ENCODE assay signal across 12 mouse cellular contexts in the genomic region with DNA sequence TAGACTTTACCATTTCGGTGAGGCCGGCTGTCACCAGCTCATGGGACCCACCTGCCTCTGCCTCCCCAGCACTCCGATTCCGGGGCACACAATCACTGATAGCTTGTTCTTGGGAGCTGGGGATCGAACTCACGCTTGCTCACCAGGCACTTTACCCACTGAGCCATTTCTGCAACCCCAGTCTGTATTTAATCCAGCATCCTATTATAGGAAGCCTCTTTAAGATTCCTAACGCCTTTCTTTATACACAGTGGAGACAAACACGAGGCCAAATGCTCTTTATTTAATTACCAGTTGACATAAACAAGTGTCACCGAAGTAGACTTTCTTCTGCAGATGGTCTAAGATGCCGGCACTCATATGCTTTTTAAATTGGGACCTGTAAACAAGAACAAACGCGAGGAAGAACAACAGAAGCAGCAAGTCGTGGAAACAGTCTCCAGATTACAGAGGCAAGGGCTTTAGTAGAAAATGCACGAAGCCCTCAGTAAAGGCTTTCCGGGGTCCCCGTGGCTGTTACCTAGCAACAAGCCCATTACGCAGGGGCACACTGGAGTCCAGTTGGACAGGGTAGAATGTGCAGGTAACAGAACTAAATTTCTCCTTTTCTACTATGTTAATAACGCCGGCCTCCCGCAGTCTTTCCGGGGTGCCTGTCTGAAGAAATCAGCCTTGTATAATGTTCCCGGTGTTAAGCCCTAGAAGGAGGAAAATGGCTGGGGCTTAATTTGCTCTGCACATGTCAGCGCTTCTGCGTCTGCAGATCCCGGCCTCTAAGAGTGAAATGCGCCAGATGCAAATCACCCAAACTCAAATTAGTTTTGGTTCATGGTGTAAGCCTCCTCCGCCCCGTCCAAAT.
DNase-seq lines count a peak whose midpoint lies in the region; ATAC-seq and TF ChIP-seq lines count a peak whose summit lies in the region.
"Had no signal": no experiment of that assay in that cellular context is flagged by ENCODE, and none has a peak within 500 bp of the region (broad histone marks: within the 10 kb centered on the region; RNA-seq: fewer than 3 reads in every experiment).

No protein-coding gene starts in this region.

- H3K27me3 ChIP-seq in forebrain, postnatal 0 days (ENCODE audit: insufficient read depth, low read length) = no peaks in the 10 kb centered on the region
- no peaks in the 10 kb centered on the region for H3K27me3 ChIP-seq in limb, embryonic 14.5 days (ENCODE audit: control insufficient read depth, insufficient read depth, low read length)
- H3K27me3 ChIP-seq: limb, embryonic 15.5 days had no signal

- TF ChIP-seq CTCF in forebrain, postnatal 0 days (IDR thresholded peaks at IDR 0.05; ENCODE audit: low read depth) = no peak

- no peaks in the 10 kb centered on the region for H3K9me3 ChIP-seq in forebrain, postnatal 0 days (ENCODE audit: low read length)
- H3K9me3 ChIP-seq in limb, embryonic 14.5 days (ENCODE audit: control insufficient read depth, low read length) = no peaks in the 10 kb centered on the region
- H3K9me3 ChIP-seq: limb, embryonic 15.5 days had no signal

- WGBS in forebrain, postnatal 0 days = 21% methylated on average over 28 of the region's 28 CpGs
- 58% methylated on average over 28 of the region's 28 CpGs for WGBS in limb, embryonic 14.5 days

- peak overlapping the region; percentile 20 for H3K4me3 ChIP-seq in forebrain, postnatal 0 days (ENCODE audit: low read depth, low read length)
- H3K4me3 ChIP-seq in limb, embryonic 14.5 days (replicated peaks; ENCODE audit: low read length) = no peak overlapping the region
- H3K4me3 ChIP-seq: limb, embryonic 15.5 days had no signal

- peaks cover 11% of the 10 kb centered on the region; the same call in 1 of the 2 replicates for H3K4me1 ChIP-seq in forebrain, postnatal 0 days (ENCODE audit: insufficient read depth)
- H3K4me1 ChIP-seq in limb, embryonic 14.5 days (ENCODE audit: control insufficient read depth, insufficient read depth, low read length) = no peaks in the 10 kb centered on the region
- H3K4me1 ChIP-seq: limb, embryonic 15.5 days had no signal

- H3K4me2 ChIP-seq in forebrain, postnatal 0 days (ENCODE audit: low read depth) = peak overlapping the region; percentile 40
- H3K4me2 ChIP-seq in limb, embryonic 14.5 days (replicated peaks; ENCODE audit: low read depth, low read length, severe bottlenecking) = 0 out of 2 replicates have a peak overlapping the region, but pooled peaks have one; percentile 19
- H3K4me2 ChIP-seq: limb, embryonic 15.5 days had no signal

- DNase-seq in right cerebral cortex, postnatal 10 days (ENCODE audit: low spot score in 2 of 2) = peak; percentile 35 to 51
- DNase-seq in right cerebral cortex, adult 18-20 months = no peak
- DNase-seq in forebrain, postnatal 0 days = peak; percentile 75
- DNase-seq in limb, embryonic 14.5 days (ENCODE audit: low spot score) = no peak
- DNase-seq in right cerebral cortex, postnatal 4 days = peak; percentile 21
- no peak for DNase-seq in ovary, adult 18-20 months (ENCODE audit: low spot score)
- DNase-seq in c-Kit-positive CD71-positive TER-119-positive erythroid progenitor cells, embryonic 14.5 days (ENCODE audit: low spot score) = no peak
- DNase-seq in Muller cell, postnatal 12 days (ENCODE audit: inconsistent ontology term) = no peak
- DNase-seq: heart, postnatal 36 days; kidney, postnatal 14 days had no signal

- peak overlapping the region; percentile 54; the same call in 1 of the 2 replicates for H3K27ac ChIP-seq in forebrain, postnatal 0 days (ENCODE audit: low read depth, low read length)
- H3K27ac ChIP-seq in limb, embryonic 14.5 days (replicated peaks; ENCODE audit: low read depth, low read length) = no peak overlapping the region
- H3K27ac ChIP-seq: limb, embryonic 15.5 days; macrophage had no signal

- ATAC-seq in forebrain, postnatal 0 days = peak; percentile 92
- no peak for ATAC-seq in limb, embryonic 14.5 days (ENCODE audit: low FRiP score, low read depth)

- no peak for TF ChIP-seq POLR2A in limb, embryonic 14.5 days (IDR thresholded peaks at IDR 0.05; ENCODE audit: borderline replicate concordance, extremely low read depth, insufficient read depth, insufficient read length)

- no peaks in the 10 kb centered on the region for H3K36me3 ChIP-seq in forebrain, postnatal 0 days (ENCODE audit: insufficient read depth)
- H3K36me3 ChIP-seq in limb, embryonic 14.5 days (ENCODE audit: control insufficient read depth, insufficient read depth, low read length) = no peaks in the 10 kb centered on the region
- H3K36me3 ChIP-seq: limb, embryonic 15.5 days had no signal

- peak overlapping the region; percentile 44 for H3K9ac ChIP-seq in forebrain, postnatal 0 days
- H3K9ac ChIP-seq in limb, embryonic 14.5 days (ENCODE audit: low read depth, low read length, severe bottlenecking) = no peak overlapping the region
- H3K9ac ChIP-seq: limb, embryonic 15.5 days had no signal

Comparison
In these comparisons a context has a peak if more than half of its experiments do, and no peak if none do; other contexts are left out.
1. DNase-seq: peak in right cerebral cortex, postnatal 10 days (2 of 2), forebrain, postnatal 0 days (single experiment) and right cerebral cortex, postnatal 4 days (single experiment); none in right cerebral cortex, adult 18-20 months (single experiment), limb, embryonic 14.5 days (single experiment), ovary, adult 18-20 months (single experiment), c-Kit-positive CD71-positive TER-119-positive erythroid progenitor cells, embryonic 14.5 days (single experiment) and Muller cell, postnatal 12 days (single experiment).